Mouse (Mus musculus) left cerebral cortex, postnatal 14 days (tissue): ENCODE measurements around the gene Gm49355. TPM values are rescaled to one million over a fixed set of nuclear protein-coding genes. Genes with fewer than 3 reads are reported as not detected.

Experiments used
- total RNA-seq, 2 experiments: library from RNA; stranded (reverse); gene quantifications; 2 replicates each; pipeline ENCODE4 v1.2.3; 2021

Gm49355 gene
- total RNA-seq, 2 experiments from 2014 or later = 0.18 to 0.27 TPM

Other genes starting within 250 kb of the Gm49355 start
- 10 to 100 TPM; 31.7 to 33.9 TPM for gene 3830406C13Rik, start 197 bp downstream of the Gm49355 start, total RNA-seq
- gene Fezf2, start 64.2 kb downstream of the Gm49355 start, total RNA-seq = 10 to 100 TPM; 28.8 to 40.9 TPM